In the genomic region with DNA sequence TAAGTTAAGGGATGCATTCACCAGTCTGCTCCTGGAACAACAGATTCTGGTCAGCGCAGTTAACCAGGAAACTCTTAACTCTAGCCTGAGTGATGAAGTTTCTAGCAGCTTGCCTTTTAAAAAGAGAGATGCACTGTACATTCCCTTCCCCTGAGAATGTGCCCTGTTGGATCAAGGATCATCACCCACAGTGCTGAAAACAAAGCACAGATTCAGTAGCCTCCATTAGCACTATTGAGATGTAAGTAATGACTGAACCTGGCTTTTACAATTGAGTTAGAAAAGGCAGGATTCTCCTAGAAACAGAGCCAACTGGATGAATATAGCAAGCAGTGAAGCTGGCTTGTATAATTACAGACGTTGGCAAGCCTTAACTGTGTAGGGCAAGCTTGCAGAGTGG, we compare ENCODE assay signal across 16 mouse cellular contexts.
"Had no signal": no experiment of that assay in that cellular context is flagged by ENCODE, and none has a peak within 500 bp of the region (broad histone marks: within the 10 kb centered on the region; RNA-seq: fewer than 3 reads in every experiment).

No protein-coding gene starts in this region.

- H3K9ac ChIP-seq: lung, embryonic 14.5 days; midbrain, embryonic 13.5 days; midbrain, embryonic 15.5 days; neural tube, embryonic 12.5 days; stomach, embryonic 15.5 days had no signal

- H3K9me3 ChIP-seq: megakaryocyte, embryonic 14.5 days; midbrain, embryonic 13.5 days; midbrain, embryonic 15.5 days; neural tube, embryonic 12.5 days; stomach, embryonic 15.5 days had no signal

- H3K27ac ChIP-seq: macrophage; midbrain, embryonic 13.5 days; midbrain, embryonic 15.5 days; neural tube, embryonic 12.5 days; stomach, embryonic 15.5 days; stomach, postnatal 0 days had no signal

- ATAC-seq: midbrain, embryonic 13.5 days; midbrain, embryonic 15.5 days had no signal

- H3K36me3 ChIP-seq: midbrain, embryonic 13.5 days; midbrain, embryonic 15.5 days; neural tube, embryonic 12.5 days; stomach, embryonic 15.5 days had no signal

- H3K4me1 ChIP-seq: megakaryocyte, embryonic 14.5 days; midbrain, embryonic 13.5 days; midbrain, embryonic 15.5 days; neural tube, embryonic 12.5 days; stomach, embryonic 15.5 days had no signal

- H3K4me3 ChIP-seq: megakaryocyte, embryonic 14.5 days; midbrain, embryonic 13.5 days; midbrain, embryonic 15.5 days; neural tube, embryonic 12.5 days; stomach, embryonic 15.5 days had no signal

- H3K4me2 ChIP-seq: lung, embryonic 14.5 days; midbrain, embryonic 11.5 days; midbrain, embryonic 13.5 days; midbrain, embryonic 15.5 days; neural tube, embryonic 12.5 days; stomach, embryonic 15.5 days had no signal

- H3K27me3 ChIP-seq: megakaryocyte, embryonic 14.5 days; midbrain, embryonic 13.5 days; midbrain, embryonic 15.5 days; neural tube, embryonic 12.5 days; stomach, embryonic 15.5 days had no signal

- DNase-seq: lung, adult 18-20 months; lung, embryonic 14.5 days; lung, postnatal 14 days; lung, postnatal 36 days; right cerebral cortex, postnatal 14 days; thymus, adult 2 months; thymus, postnatal 25 days; thymus, postnatal 4 days had no signal
